Mouse (Mus musculus) kidney, adult 2 months (tissue): ENCODE results near the gene Gm10058. TPM values are rescaled to one million over a fixed set of nuclear protein-coding genes. Genes with fewer than 3 reads are reported as not detected.
"Not testable (repeated sequence)": the region's sequence is repeated elsewhere in the genome, so short reads cannot be mapped to it uniquely, and the experiment has no call there.

Experiments
- DNase-seq: peaks from one replicate; pipeline ENCODE4 v3.0.0; 2021
- H3K27ac ChIP-seq: fragments of 200-500 bp; 2 replicates; pipeline ENCODE4 v1.5.1; 2012; ENCODE audit warnings: low read depth, low read length, control low read depth, inconsistent platforms; ENCODE audit not compliant: insufficient read depth
- H3K27me3 ChIP-seq: fragments of 200-500 bp; replicated peaks from 2 replicates; pipeline ENCODE4 v1.6.1; 2012; ENCODE audit warnings: mild to moderate bottlenecking, moderate library complexity, low read length, inconsistent platforms; ENCODE audit not compliant: control insufficient read depth, insufficient read depth
- H3K36me3 ChIP-seq: fragments of 200-500 bp; 2 replicates; pipeline ENCODE4 v1.6.1; 2012; ENCODE audit warnings: mild to moderate bottlenecking, moderate library complexity, low read length, inconsistent platforms; ENCODE audit not compliant: control insufficient read depth, insufficient read depth
- H3K4me1 ChIP-seq: fragments of 200-500 bp; 2 replicates; pipeline ENCODE4 v1.6.1; 2011; ENCODE audit warnings: low read length; ENCODE audit not compliant: control insufficient read depth, insufficient read depth
- H3K4me3 ChIP-seq: fragments of 200-500 bp; 2 replicates; pipeline ENCODE4 v1.5.1; 2011; ENCODE audit warnings: mild to moderate bottlenecking, low read depth, low read length, control low read depth; ENCODE audit not compliant: insufficient read depth
- WGBS: fragments of 180-500 bp; shearing (Covaris S2); methylation state at CpG from one replicate; pipeline ENCODE4 v1.1.7; 2018; 5-methylcytosine and 5-hydroxymethylcytosine counted together
- polyA plus RNA-seq: library from polyadenylated mRNA; depleted of rRNA; stranded (reverse); fragments of >200 nt; gene quantifications from 2 replicates; pipeline ENCODE4 v1.2.3, GENCODE M21; 2012; rRNA removed

Gm10058 gene
- polyA plus RNA-seq, result not detected in 2 replicates

- not testable (repeated sequence) for H3K4me3 ChIP-seq, H3K4me1 ChIP-seq, H3K27me3 ChIP-seq, H3K36me3 ChIP-seq, DNase-seq, H3K27ac ChIP-seq
- WGBS, result no CpG with 5 or more reads among the region's 5 CpGs
Observed at GRCm38 (mm10) chrX:27946785-27947184, at the start of gene Gm10058. Gm10058 (minus strand) TSS chrX:27946885.
